Mouse (Mus musculus): Measurements from ENCODE around the gene Sema5a.

Sema5a gene

DNA sequence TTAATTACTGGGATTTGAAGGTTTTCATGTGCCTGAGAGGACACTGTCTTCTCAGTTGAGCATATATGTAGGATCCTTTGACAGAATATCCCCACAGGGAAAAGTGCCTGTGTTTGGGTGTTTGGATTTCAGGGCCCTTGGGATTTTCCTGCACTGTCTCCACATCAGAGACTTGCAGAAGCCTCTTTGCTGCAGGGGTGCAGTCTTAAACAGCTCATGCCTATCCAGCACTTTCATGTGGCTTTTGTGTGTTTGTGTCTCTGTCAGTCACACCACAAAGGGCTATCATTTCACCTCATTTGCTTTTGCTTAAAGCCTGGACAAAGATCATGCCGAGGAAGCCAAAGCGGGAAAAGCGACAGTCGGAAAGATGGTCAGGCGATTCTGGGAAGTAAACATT, 108.9 kb downstream of the Sema5a start:
- no peak for DNase-seq (ENCODE audit: low read depth, low spot score)

DNA sequence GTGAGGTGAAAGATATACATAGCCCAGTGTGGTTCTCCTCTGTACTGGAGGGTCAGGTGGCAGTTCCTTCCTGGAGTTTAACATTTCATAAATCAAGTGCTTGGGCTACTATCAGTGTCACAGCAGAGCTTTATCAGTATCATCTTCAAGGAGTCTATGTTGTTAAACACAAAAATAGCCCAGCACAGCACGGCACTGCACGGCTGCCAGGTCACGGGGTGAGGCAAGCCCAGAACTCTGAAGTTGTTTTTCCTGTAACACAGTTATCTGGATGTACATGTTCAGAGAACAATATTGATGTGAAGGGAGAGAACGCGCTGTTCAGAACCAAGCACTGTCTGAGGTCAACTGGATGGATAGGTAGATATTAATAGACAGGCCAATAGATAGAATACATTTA, 112.2 kb downstream of the Sema5a start:
- DNase-seq (ENCODE audit: low read depth, low spot score): no peak

DNA sequence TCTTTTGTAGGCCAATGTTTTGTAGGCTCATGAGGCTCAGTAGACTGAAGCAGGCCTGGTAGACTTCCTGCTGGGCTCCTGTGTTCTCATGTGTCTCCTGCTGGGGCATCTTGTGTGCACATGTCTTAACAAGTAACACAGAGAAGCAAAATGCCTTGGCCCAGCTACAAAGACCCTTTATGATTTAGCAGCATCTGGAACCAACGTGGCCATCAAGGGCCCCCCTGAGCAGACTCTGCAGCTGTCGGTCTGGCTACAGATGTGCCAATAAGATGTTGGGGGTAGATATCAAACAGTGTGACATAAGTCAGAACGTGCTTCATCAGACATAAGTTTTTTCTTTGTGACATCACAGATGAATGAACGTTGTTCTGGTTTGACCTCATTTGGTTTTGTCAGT, 123.2 kb downstream of the Sema5a start:
- DNase-seq (ENCODE audit: low read depth, low spot score): no peak

DNA sequence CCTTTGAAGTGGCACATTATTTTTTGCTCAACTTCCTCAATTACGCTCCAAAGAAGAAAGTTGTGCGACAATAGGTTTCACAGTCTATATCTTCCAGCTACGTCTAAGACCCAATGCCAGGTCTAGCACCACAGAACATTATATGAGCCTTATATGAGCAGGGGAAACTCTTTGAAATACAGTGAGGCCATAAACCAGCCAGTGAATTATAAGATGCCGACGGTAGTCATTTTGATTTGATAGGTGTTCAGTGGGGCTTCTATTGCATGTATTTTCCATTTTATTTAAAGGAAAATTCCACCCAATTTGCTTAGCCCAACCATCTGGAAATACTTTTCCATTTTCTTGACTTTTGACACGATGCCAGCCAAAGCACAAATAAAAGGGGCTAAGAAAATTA, 126.3 kb downstream of the Sema5a start:
- no peak for DNase-seq (ENCODE audit: low read depth, low spot score)

DNA sequence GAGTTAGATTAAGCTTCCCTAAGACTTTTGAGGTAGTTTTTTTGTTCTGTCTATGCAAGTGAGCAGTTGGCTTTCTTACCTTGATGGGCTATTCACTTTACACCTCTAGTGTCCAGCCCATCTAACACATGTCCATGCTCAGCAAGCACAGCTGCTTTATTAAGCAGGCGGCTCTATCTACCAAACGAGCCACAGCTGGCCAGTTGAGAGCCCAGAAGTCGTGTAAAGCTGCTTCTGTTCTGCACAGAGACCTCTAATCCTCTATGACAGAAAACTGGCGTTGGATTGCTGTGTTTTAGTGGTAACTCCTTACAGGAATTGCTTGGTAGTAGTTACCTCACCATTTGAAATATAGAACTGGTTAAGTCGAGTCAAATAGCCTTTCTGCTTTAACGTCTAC, 126.8 kb downstream of the Sema5a start:
- no peak for DNase-seq (ENCODE audit: low read depth, low spot score)

DNA sequence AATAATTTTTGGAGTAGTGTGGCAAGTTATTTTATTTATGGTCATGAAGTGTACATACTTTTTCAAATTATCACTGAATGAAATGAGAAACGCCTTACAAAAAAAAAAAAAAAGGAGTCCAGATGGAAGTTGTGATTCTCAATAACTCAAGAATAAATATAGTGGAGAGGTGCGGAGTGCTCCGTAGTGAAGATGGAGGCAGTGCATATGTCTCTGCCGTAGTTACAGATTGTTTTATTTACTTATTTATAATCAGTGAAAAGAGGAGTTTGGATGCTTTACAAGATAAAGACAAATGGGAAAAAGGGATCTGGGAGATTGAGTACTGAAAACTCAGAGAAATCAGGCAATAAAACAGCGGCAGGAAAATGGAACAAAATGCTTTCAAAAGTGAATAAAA, 131.7 kb downstream of the Sema5a start:
- no peak for DNase-seq (ENCODE audit: low read depth, low spot score)

DNA sequence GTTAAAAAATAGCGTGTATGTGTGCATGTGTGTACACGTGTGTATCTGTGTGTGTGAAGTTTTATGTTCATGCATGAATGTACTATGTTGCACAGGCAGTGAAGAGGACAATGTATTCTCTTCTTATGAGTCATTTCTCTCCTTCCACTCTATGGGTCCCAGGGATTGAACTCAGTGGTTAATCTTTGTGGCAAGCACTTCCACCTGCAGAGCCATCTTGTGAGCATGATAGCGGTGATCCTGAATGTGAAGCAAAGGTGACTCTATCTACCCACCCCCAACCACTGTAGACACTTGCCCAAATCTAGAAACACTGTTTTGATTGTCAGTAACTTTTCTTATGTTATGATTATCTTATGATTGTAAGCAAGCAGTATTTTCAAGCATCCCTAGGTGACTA, 133.2 kb downstream of the Sema5a start:
- DNase-seq (ENCODE audit: low read depth, low spot score): no peak

DNA sequence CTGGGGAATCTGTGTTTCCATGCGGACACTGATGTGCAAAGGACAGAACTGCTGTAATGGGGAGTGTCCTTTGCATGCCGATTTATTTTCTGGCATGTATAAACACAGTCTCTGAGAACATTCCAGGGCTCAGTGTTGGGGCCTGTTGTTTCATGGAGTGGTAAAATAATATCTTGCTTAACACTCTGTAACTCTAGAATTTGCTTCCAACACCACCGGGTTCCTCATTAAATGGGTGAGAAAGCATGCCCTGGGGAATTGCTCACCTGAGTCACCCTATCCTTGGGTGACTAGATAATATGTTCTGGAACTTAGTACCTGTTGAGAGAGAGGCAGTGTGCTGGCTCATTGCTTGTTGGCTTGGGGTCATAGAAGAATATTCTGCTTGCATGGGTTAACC, 135.7 kb downstream of the Sema5a start:
- DNase-seq (ENCODE audit: low read depth, low spot score): no peak

DNA sequence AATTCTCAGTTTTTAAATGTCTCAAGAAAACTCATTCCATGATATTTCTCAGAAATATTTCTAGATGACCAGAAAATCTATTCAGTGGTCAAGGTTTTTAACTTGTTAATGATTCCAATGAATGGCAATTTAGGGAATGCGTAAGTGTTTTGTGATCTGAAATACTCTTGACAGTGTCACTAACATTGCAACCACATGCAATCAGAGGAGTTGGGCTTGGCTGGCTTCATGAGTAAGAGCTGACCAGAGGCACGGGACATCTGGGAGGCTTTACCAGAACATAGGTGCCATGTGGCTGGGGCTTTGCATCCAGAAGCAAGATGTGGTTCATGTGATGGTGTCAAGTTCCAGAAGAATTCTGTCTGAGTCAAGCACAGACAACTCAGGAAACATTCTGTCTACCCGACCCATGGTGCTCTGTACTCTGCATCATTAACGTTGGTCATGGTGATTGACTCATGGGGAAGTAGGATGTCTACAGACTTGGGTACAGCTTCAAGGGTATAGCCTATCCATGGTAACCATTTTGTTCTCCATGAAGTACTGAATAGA, 138.4 kb downstream of the Sema5a start:
- DNase-seq (ENCODE audit: low read depth, low spot score): no peak

DNA sequence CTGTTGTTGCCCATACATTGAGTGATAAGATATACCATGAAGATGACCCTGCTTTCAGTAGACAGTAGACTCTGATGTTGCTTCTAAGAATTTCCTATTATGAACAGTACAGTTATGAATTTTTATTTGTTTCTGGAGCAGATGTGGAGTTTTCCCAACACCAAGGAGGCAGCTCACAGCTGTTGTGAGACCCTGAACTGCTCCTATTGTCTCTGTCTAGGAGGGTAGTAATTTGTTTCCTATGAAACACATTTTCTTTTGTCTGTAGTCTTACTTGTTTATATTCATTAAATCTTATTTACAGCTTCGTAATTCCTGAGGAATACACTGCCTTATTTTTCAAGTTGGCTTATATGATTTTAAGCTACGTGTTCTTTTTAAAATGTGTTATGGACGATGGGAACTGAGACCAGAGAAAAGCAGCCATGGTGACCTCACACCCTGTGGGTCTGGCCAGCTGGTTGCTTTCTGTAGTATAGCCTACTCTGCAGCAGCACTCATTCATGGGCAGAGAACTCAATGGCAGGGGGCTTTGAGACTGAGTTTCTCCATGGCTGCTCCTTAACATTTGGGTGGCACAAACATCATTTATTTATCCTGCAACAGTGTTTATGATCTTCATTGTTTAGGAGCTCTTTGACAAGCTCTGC, 151.8 kb downstream of the Sema5a start:
- DNase-seq (ENCODE audit: low read depth, low spot score): no peak

DNA sequence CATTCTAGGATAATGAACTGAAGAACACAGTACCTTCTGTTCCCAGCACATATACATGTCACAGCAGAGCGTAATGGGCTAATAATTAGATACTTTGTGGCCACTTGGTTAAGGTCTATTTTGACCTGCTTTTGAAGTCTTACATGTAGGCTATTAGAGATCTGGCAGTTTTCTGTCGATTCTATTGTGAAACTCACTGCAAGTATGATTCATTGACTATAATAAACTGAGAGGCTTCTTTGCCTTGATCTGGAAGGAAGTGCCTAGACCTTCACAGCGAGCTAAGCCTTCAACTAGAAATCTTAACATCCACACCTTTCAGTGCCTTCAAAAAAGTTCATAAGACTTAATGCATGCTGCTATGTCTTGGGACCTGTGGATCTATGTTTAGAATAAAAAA, 152.5 kb downstream of the Sema5a start:
- DNase-seq (ENCODE audit: low read depth, low spot score): no peak

DNA sequence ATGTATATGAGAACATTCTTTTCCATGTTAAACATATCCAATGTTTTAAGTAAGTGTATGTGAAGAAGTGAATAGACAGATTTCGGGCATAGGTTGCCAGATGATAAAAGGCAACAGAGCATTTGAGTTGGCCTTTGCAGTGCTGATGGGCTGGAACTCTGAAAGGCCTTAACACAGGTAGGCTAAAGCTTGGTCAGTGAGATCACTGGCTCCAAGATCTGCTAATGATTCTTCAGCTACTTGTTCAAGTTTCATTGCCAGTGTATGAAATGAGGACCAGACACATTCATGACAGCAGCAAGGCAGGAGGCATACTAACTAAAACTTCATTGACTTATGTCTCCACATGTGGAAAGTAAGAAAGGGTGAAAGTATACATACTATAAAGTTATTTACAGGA, 154.1 kb downstream of the Sema5a start:
- no peak for DNase-seq (ENCODE audit: low read depth, low spot score)

DNA sequence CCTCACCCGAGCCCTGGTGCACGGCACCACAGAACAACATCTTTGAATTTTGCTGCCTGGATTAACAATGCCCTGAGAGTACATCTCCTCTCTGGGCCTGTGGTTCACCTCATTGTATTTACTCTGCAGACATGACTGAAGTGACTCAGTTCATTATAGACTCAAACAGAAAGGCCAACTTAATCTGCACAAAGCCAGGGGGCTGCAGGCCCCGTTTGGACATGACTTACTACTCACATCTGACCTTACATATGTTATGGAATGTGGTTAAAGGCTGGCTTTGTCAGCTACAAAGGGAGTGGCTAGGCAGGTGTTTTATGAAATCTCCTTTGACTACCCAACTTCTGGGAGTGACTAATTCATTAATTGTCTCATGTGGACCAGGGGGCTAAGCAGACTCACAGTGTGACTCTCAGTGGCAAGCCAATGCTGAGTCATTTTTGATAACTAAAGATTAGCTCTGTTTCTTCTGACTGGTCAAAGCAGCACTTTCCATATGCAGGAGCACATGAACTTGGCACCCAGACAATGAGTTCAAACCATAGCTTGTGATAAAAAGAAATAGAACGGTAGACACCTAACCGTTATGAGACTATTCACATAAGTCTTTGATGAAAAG, 157.4 kb downstream of the Sema5a start:
- no peak for DNase-seq (ENCODE audit: low read depth, low spot score)

DNA sequence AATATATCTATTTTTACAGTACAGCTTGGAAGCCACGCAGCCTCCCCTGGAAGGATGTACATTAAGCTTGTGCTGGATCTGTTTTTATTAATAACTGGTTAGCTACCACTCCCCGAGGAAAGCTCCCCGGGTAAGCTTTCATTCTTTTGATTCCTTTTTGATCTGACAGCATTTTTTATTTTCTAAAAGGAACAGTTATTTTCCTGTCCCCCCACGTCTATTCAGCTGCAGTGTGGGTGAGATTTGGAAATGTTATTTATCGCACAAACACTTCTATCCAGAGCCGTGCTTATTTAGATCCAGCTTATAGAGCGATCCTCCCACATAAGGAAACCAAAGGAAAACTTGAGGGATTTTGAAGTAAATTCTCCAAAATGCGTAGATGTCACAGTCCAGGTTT, 158.7 kb downstream of the Sema5a start:
- peak; percentile 53 for DNase-seq (ENCODE audit: low read depth, low spot score)

DNA sequence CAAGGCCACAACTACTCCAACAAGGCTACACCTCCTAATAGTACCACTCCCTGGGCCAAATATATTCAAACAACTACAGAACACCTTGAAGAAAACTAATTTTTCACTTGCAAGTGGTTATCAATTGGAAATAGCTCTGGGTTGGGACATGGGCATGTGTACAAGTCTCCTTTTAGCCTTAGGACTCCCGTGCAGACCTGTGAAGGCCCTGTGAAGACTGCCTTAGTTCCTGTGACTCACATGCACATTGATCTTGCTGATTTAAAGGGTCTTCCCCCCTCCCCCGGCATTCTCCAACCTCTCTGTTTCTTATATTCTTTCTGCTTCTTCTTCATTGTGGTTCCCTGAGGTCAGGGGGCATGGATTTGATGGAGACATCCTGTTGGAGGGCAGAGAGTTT, 161.8 kb downstream of the Sema5a start:
- DNase-seq (ENCODE audit: low read depth, low spot score): no peak

DNA sequence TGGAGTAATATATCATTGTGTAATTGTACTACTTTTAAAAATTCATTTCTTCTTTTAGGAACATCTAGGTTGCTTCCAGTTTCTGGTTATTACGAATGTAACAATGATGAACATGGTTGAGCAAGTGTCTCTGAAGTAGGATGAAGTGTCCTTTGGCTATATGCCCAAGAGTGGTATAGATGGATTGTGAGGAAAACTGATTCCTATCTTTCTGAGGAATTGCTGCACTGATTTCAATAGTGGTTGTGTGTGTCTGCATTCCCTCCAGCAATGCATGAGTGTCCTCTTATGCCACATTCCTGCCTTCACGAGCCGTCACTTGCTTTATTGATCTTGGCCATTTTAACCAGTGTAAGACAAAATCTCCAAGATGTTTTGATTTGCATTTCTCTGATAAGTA, 163.2 kb downstream of the Sema5a start:
- no peak for DNase-seq (ENCODE audit: low read depth, low spot score)

DNA sequence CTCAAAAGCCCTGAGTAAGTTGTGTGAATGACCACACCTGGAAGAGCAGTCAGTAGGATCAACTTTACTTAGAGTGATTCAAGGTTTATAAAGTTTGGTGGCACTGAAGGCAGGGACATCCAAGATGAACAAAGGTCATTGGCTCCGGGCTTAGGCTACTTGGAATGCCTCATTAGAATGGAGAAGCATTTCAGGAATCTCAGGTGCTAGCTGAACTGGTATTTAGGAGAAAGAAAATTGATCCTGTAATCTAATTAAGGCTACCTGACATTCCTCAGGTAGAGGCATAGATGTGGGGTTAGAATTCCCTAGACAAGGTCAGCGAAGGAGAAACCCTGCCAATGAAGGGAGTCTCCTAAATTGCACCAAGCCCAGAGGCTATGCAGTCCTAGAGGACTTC, 171.7 kb downstream of the Sema5a start:
- no peak for DNase-seq (ENCODE audit: low read depth, low spot score)

DNA sequence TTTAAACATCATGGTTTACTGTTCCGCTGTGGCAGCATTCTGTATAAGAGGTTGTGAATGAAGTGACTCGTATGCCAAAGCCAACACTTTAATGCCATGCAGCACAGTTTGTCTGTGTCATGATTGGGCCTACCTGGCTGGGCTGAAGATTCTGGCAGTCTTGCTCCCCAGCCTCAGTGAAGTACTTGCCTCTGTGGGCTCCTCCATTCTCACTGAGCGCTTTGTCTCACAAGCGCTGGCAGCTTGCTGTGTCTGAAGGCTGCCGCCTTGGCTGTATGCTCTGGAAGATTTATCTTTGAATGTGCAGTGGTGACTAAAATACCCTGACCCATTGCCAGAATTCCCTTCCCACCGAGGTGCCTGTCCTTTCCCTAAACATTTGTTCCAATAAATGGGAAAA, 178.0 kb downstream of the Sema5a start:
- DNase-seq (ENCODE audit: low read depth, low spot score): no peak

DNA sequence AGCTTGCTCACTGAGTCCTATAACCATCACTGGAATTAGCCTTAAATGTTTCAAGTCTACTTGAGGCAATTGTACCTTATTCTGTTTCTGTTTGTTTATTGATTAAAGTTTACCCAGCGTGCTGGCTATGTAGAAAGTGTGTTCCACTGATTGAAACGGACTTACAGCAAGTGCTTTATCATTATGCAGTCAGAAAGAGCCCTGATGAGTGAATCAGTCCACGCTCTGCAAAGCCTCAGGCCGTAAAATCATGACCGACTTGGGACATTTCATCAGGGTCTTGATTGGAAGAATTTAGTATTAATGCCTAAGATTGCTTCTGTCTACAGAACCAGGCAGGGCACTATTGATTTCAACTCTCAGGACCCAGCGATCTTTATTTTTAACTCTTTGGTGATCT, 178.5 kb downstream of the Sema5a start:
- no peak for DNase-seq (ENCODE audit: low read depth, low spot score)

DNA sequence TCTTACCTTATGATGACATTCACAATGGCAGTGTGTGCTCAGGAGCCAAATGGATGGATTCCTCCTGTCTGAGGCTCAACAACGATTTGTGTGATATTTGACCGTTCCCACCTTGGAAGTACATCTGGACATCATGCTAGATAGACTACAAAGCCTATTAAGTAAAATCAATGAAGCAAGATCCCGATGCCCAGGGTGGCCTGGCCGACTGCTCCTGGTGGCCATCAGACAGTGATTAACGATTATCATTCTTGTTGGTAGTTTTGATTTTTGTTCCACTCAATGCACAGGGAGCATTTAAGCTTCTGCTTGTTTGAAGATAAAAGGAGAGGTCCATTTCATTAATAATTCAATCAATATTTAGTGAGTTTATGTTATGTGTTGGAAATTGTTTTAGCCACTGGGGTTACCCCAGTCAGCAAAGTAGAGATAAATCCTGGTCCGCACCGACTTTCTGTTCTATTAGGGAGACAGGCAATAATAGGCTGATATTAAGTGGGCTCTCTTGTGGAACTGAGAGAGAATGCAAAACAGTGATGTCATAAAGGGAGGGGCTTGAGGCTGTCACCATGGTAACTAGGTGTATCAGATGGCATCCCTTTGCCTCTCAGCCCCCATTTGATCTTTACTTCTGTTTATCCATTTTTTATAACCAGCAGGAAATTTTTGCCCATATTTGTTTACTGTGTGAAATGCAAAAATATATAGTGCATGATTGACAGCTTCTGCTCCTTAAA, 182.7 kb downstream of the Sema5a start:
- DNase-seq (ENCODE audit: low read depth, low spot score): no peak

DNA sequence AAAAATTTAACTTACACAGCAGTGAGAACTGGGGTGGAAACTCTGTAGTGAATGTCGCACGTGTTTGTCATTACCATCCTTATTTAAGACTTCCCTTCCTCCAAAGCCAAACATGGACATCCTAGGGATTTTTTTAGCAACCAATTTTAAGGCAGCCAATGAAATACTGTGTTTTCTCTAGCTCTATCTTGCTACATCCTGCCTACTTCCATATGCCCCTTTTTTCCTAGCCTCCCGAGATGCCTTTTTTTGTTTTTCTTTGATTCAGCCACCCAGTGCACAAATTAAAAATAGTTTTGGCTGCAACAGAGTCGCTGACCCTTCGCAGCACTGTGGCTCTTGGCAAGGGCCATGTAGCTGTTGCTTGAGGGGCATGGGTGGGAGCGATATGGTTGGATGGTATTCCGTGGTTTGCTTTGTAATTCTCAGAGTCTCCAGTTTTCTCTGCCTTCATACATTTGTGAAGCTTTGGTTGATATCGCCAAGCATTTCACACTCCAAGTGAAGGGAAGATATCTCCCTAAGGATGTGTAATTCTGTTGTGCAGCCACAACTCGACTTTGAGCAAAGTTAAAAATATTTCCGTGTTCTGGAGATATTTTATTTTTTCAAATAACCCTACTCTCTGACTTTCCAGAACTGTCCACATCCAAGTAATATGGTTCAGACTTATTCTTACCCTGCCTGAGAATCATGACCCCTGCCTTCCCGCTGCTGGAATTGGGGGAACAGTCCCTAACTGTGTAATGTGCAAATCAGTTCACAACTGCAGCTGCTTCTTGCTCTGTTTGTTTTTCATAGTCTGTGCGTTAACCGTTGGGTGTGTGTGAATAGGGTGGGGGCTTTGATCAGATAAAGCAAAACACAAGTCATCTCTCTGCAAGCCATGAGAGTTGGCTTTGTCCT, 188.6 kb downstream of the Sema5a start:
- DNase-seq (ENCODE audit: low read depth, low spot score): peak; percentile 83

DNA sequence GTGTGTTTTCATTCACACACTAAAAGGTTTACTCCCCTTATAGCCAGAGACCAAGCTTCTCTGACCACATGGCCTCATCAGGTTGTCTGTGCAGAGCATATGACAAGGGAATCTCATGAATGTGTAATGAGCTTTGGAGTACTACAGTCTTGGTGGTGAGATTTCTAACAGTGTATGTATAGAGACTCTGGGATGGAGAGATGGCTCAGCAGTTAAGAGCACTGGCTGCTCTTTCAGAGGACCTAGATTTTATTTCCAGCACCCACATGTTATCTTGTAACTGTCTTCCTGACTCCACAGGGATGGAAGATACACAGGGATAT, 189.2 kb downstream of the Sema5a start:
- no peak for DNase-seq (ENCODE audit: low read depth, low spot score)

Measured in telencephalon, adult 2 months (tissue).